Mouse (Mus musculus) kidney, embryonic 16.5 days (tissue): Measurements from ENCODE around the gene Cby3. TPM values are rescaled to one million over a fixed set of nuclear protein-coding genes. Genes with fewer than 3 reads are reported as not detected.
"Not testable (repeated sequence)": the region's sequence is repeated elsewhere in the genome, so short reads cannot be mapped to it uniquely, and the experiment has no call there.

ENCODE experiments used
- ATAC-seq: fragments of 200-750 bp; cut with Nextera tagmentation; 2 replicates; pipeline ENCODE4 v1.8.0; 2017; ENCODE audit warnings: moderate TSS enrichment; ENCODE audit not compliant: low FRiP score, low TSS enrichment
- H3K27ac ChIP-seq: fragments of 300-500 bp; sonication (generic); 2 replicates; pipeline ENCODE4 v1.5.1; 2014; ENCODE audit warnings: low read length
- H3K27me3 ChIP-seq: fragments of 300-500 bp; sonication (generic); 2 replicates; pipeline ENCODE4 v1.6.1; 2014; ENCODE audit warnings: low read length, control low read depth, mixed read lengths; ENCODE audit not compliant: insufficient read depth
- H3K36me3 ChIP-seq: fragments of 300-500 bp; sonication (generic); 2 replicates; pipeline ENCODE4 v1.6.1; 2014; ENCODE audit warnings: low read length, control low read depth, mixed read lengths; ENCODE audit not compliant: insufficient read depth
- H3K4me1 ChIP-seq: fragments of 300-500 bp; sonication (generic); 2 replicates; pipeline ENCODE4 v1.6.1; 2014; ENCODE audit warnings: low read length, control low read depth, mixed read lengths; ENCODE audit not compliant: insufficient read depth
- H3K4me2 ChIP-seq: fragments of 300-500 bp; sonication (generic); replicated peaks from 2 replicates; pipeline ENCODE4 v1.6.1; 2014; ENCODE audit warnings: low read depth, low read length
- H3K4me3 ChIP-seq: fragments of 300-500 bp; sonication (generic); 2 replicates; pipeline ENCODE4 v1.5.1; 2014; ENCODE audit warnings: mild to moderate bottlenecking, low read length
- H3K9ac ChIP-seq: fragments of 300-500 bp; sonication (generic); replicated peaks from 2 replicates; pipeline ENCODE4 v1.6.1; 2014; ENCODE audit warnings: low read length
- H3K9me3 ChIP-seq: fragments of 300-500 bp; sonication (generic); 2 replicates; pipeline ENCODE4 v1.6.1; 2016; ENCODE audit warnings: low read length, control low read depth
- WGBS: fragments of 180-500 bp; shearing (Covaris S2); extraction: QIAGEN DNeasy Blood & Tissue Kit; methylation state at CpG from one replicate; pipeline ENCODE4 v1.1.7; 2014; 5-methylcytosine and 5-hydroxymethylcytosine counted together
- polyA plus RNA-seq: library from polyadenylated mRNA; unstranded; fragments of >200 nt; fragmentation: Nextera tagmentation; extraction: Ambion mirVana; gene quantifications from 2 replicates; pipeline ENCODE4 v1.2.1, GENCODE M21; 2015

Gene Cby3
- 0.55 and 0.71 TPM in 2 replicates for polyA plus RNA-seq

GRCm38 (mm10) chr11:50354162-50354561 lies at the start of gene Cby3:
Cby3 (plus strand) TSS chr11:50354462.
- Histone ChIP-seq H3K4me2 (no peak within 1 kb of the TSS), H3K27ac (peak within 1 kb of the TSS; percentile 85), H3K4me1 (0 out of 2 replicates have a peak, but pooled peaks cover 4% of the 10 kb centered on the region), H3K4me3 (no peak within 1 kb of the TSS), H3K9me3 (no peaks in the 10 kb centered on the region), H3K36me3 (no peaks in the 10 kb centered on the region), H3K9ac (no peak within 1 kb of the TSS), H3K27me3 (0 out of 2 replicates have a peak, but pooled peaks cover 2% of the 10 kb centered on the region)
- no peak for ATAC-seq

- Histone ChIP-seq H3K4me3 (no peak overlapping the region), H3K9me3 (no peaks in the 10 kb centered on the region), H3K9ac (no peak overlapping the region), H3K4me2 (no peak overlapping the region), H3K36me3 (peaks cover 25% of the 10 kb centered on the region), H3K27me3 (no peaks in the 10 kb centered on the region), H3K27ac (no peak overlapping the region), H3K4me1 (no peaks in the 10 kb centered on the region)
- ATAC-seq, result no peak
- 80% methylated on average over 2 of the region's 2 CpGs for WGBS
Observed at GRCm38 (mm10) chr11:50312803-50313202, 41.5 kb upstream of the Cby3 start.

GRCm38 (mm10) chr11:50319343-50319742 lies 34.9 kb upstream of the Cby3 start:
- H3K36me3 ChIP-seq, result peaks cover 10% of the 10 kb centered on the region; the same call in 1 of the 2 replicates
- peaks cover 21% of the 10 kb centered on the region for H3K4me1 ChIP-seq
- not testable (repeated sequence) for H3K4me2 ChIP-seq, H3K27me3 ChIP-seq, H3K27ac ChIP-seq, H3K9me3 ChIP-seq, ATAC-seq, H3K9ac ChIP-seq, H3K4me3 ChIP-seq
- 82% methylated on average over 4 of the region's 4 CpGs for WGBS

- H3K9ac ChIP-seq, result no peak overlapping the region
- no peak overlapping the region for H3K27ac ChIP-seq
- H3K9me3 ChIP-seq, result no peaks in the 10 kb centered on the region
- H3K36me3 ChIP-seq, result peaks cover 10% of the 10 kb centered on the region; the same call in 1 of the 2 replicates
- H3K4me1 ChIP-seq, result peaks cover 25% of the 10 kb centered on the region
- ATAC-seq, result no peak
- H3K4me2 ChIP-seq, result no peak overlapping the region
- H3K4me3 ChIP-seq, result no peak overlapping the region
- 84% methylated on average over 6 of the region's 6 CpGs for WGBS
- no peaks in the 10 kb centered on the region for H3K27me3 ChIP-seq
Observed at GRCm38 (mm10) chr11:50321239-50321638, 33.0 kb upstream of the Cby3 start.

GRCm38 (mm10) chr11:50322345-50322744 lies 31.9 kb upstream of the Cby3 start:
- Histone ChIP-seq H3K9ac (no peak overlapping the region), H3K27ac (no peak overlapping the region), H3K4me1 (peaks cover 30% of the 10 kb centered on the region), H3K36me3 (peaks cover 10% of the 10 kb centered on the region; the same call in 1 of the 2 replicates), H3K9me3 (no peaks in the 10 kb centered on the region), H3K4me2 (peak overlapping the region; percentile 0; the same call in 1 of the 2 replicates), H3K4me3 (no peak overlapping the region), H3K27me3 (no peaks in the 10 kb centered on the region)
- no peak for ATAC-seq

- Histone ChIP-seq H3K27ac (no peak overlapping the region), H3K36me3 (peaks cover 8% of the 10 kb centered on the region; the same call in 1 of the 2 replicates), H3K4me1 (peaks cover 30% of the 10 kb centered on the region), H3K4me3 (peak overlapping the region; percentile 100), H3K9ac (peak overlapping the region; percentile 98), H3K27me3 (no peaks in the 10 kb centered on the region), H3K9me3 (no peaks in the 10 kb centered on the region), H3K4me2 (peak overlapping the region; percentile 63)
- no peak for ATAC-seq
- 21% methylated on average over 1 of the region's 1 CpGs for WGBS
Observed at GRCm38 (mm10) chr11:50323843-50324242, 30.4 kb upstream of the Cby3 start.

- peak overlapping the region; percentile 63 for H3K4me2 ChIP-seq
- WGBS, result under 1% methylated on average over 33 of the region's 34 CpGs
Observed at GRCm38 (mm10) chr11:50324751-50325471, 29.4 kb upstream of the Cby3 start.

GRCm38 (mm10) chr11:50325496-50326301 lies 28.6 kb upstream of the Cby3 start, which contains the start of gene Canx:
Canx (minus strand) TSS chr11:50325673.
- H3K9me3 ChIP-seq, result no peaks in the 10 kb centered on the region
- H3K4me1 ChIP-seq, result peaks cover 30% of the 10 kb centered on the region
- no peaks in the 10 kb centered on the region for H3K36me3 ChIP-seq
- peak within 1 kb of the TSS; percentile 96 for H3K27ac ChIP-seq
- H3K27me3 ChIP-seq, result no peaks in the 10 kb centered on the region
- WGBS, result under 1% methylated on average over 64 of the region's 64 CpGs
- H3K4me2 ChIP-seq, result peak within 1 kb of the TSS; percentile 77
- H3K4me3 ChIP-seq, result peak within 1 kb of the TSS; percentile 100
- peak within 1 kb of the TSS; percentile 98 for H3K9ac ChIP-seq
- ATAC-seq, result peak; percentile 99

More at GRCm38 (mm10) chr11:50324751-50325471, 29.4 kb upstream of the Cby3 start:
- H3K27ac ChIP-seq, result peak overlapping the region; percentile 94
- H3K9me3 ChIP-seq, result no peaks in the 10 kb centered on the region
- H3K4me1 ChIP-seq, result peaks cover 30% of the 10 kb centered on the region
- H3K9ac ChIP-seq, result peak overlapping the region; percentile 98
- peak; percentile 80 for ATAC-seq
- H3K36me3 ChIP-seq, result no peaks in the 10 kb centered on the region
- H3K4me3 ChIP-seq, result peak overlapping the region; percentile 100
- no peaks in the 10 kb centered on the region for H3K27me3 ChIP-seq

GRCm38 (mm10) chr11:50326302-50326966 lies 27.8 kb upstream of the Cby3 start:
- 6% methylated on average over 7 of the region's 7 CpGs for WGBS
- H3K4me1 ChIP-seq, result peaks cover 30% of the 10 kb centered on the region
- peak overlapping the region; percentile 77 for H3K4me2 ChIP-seq
- H3K27ac ChIP-seq, result peak overlapping the region; percentile 96
- H3K9me3 ChIP-seq, result no peaks in the 10 kb centered on the region
- H3K27me3 ChIP-seq, result no peaks in the 10 kb centered on the region
- ATAC-seq, result no peak
- H3K4me3 ChIP-seq, result peak overlapping the region; percentile 100
- no peaks in the 10 kb centered on the region for H3K36me3 ChIP-seq
- peak overlapping the region; percentile 92 for H3K9ac ChIP-seq
